Mouse (Mus musculus) heart, adult 2 months (tissue): ENCODE measurements around the gene Ethe1. TPM values are rescaled to one million over a fixed set of nuclear protein-coding genes. Genes with fewer than 3 reads are reported as not detected.

ENCODE experiments used
- DNase-seq, 2 experiments: peaks; one replicate each; pipeline ENCODE4 v3.0.0; 2021
- H3K27ac ChIP-seq: fragments of 200-600 bp; 2 replicates; pipeline ENCODE4 v1.8.1; 2022
- H3K27me3 ChIP-seq: fragments of 200-500 bp; 2 replicates; pipeline ENCODE4 v1.6.1; 2012; ENCODE audit warnings: mild to moderate bottlenecking, low read length, inconsistent platforms, mixed read lengths; ENCODE audit not compliant: control insufficient read depth, insufficient read depth
- H3K36me3 ChIP-seq: fragments of 200-500 bp; 2 replicates; pipeline ENCODE4 v1.6.1; 2012; ENCODE audit warnings: low read length, inconsistent platforms; ENCODE audit not compliant: control insufficient read depth, insufficient read depth
- H3K4me1 ChIP-seq: fragments of 200-500 bp; 2 replicates; pipeline ENCODE4 v1.6.1; 2011; ENCODE audit warnings: low read length; ENCODE audit not compliant: control insufficient read depth, insufficient read depth
- H3K4me3 ChIP-seq: fragments of 200-600 bp; 2 replicates; pipeline ENCODE4 v1.8.1; 2022
- H3K79me2 ChIP-seq: fragments of 200-500 bp; replicated peaks from 2 replicates; pipeline ENCODE4 v1.6.1; 2012; ENCODE audit warnings: mild to moderate bottlenecking, inconsistent platforms, low read length, moderate library complexity, mixed read lengths; ENCODE audit not compliant: control insufficient read depth, insufficient read depth
- H3K9ac ChIP-seq: fragments of 200-500 bp; 2 replicates; pipeline ENCODE4 v1.6.1; 2012; ENCODE audit warnings: low read depth, mild to moderate bottlenecking, control low read depth, inconsistent platforms, low read length, mixed read lengths
- CTCF ChIP-seq: fragments of 200-600 bp; IDR thresholded peaks from 2 replicates; pipeline ENCODE4 v1.8.1; 2022; ENCODE audit warnings: antibody characterized with exemption, mild to moderate bottlenecking, moderate library complexity
- EP300 ChIP-seq: fragments of 200-500 bp; IDR thresholded peaks from 2 replicates; pipeline ENCODE4 v1.6.1; 2011; ENCODE audit warnings: low read depth, low read length, control low read depth; ENCODE audit not compliant: insufficient read depth
- POLR2A ChIP-seq: fragments of 200-500 bp; IDR thresholded peaks from 2 replicates; pipeline ENCODE4 v1.6.1; 2011; ENCODE audit warnings: mild to moderate bottlenecking, low read depth, low read length, control low read depth; ENCODE audit not compliant: insufficient read depth
- WGBS: fragments of 180-500 bp; shearing (Covaris S2); methylation state at CpG from one replicate; pipeline ENCODE4 v1.1.7; 2018; 5-methylcytosine and 5-hydroxymethylcytosine counted together
- intact Hi-C: fragments of 180-260 bp; cut with DNase I; formaldehyde crosslinking; loops from one replicate; pipeline ENCODE4 v1.15.1; 2025
- polyA plus RNA-seq: library from polyadenylated mRNA; depleted of rRNA; stranded (reverse); fragments of >200 nt; gene quantifications from 2 replicates; pipeline ENCODE4 v1.2.3, GENCODE M21; 2012
- total RNA-seq, 2 experiments: library from RNA; stranded (reverse); gene quantifications; 2 replicates each; pipeline ENCODE4 v1.2.3; 2021

Gene Ethe1
- total and polyA plus RNA-seq, 3 experiments: 50.4 to 65.2 (median 53.2) TPM

GRCm38 (mm10) chr7:24619671-24620397 is 32.5 kb downstream of the Ethe1 start:
- no peak overlapping the region for H3K27ac ChIP-seq
- H3K36me3 ChIP-seq: no peaks in the 10 kb centered on the region
- H3K9ac ChIP-seq: no peak overlapping the region
- no peak for DNase-seq
- no peaks in the 10 kb centered on the region for H3K4me1 ChIP-seq
- no peak overlapping the region for H3K4me3 ChIP-seq
- TF ChIP-seq CTCF (no peak), POLR2A (no peak), EP300 (no peak)
- H3K79me2 ChIP-seq: no peaks in the 10 kb centered on the region
- intact Hi-C loops: no loop called here
- 59% methylated on average over 13 of the region's 13 CpGs for WGBS
- H3K27me3 ChIP-seq: no peaks in the 10 kb centered on the region; the same call in 1 of the 2 replicates

DNA sequence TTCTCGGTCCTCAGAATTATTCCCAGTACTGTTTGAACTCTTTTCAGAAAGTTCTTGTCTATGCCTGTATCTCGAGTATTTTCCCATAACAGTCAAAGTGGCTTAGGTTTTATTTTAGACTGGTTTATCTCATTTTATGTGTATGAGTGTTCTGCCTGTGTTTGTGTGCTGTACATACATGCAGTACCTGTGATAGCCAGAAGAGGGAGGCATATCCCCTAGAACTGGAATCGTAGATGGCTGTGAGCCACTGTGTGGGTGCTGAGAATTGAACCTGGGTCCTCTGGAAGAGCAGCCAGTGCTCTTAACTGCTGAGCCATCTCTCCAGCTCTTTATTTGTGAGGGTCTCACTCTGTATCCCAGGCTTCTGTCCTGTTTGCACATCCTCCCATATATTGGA is 33.9 kb downstream of the Ethe1 start:
- no peaks in the 10 kb centered on the region for H3K4me1 ChIP-seq
- no peaks in the 10 kb centered on the region for H3K79me2 ChIP-seq
- DNase-seq: no peak
- H3K27me3 ChIP-seq: no peaks in the 10 kb centered on the region; the same call in 1 of the 2 replicates
- intact Hi-C loops: no loop called here
- H3K4me3 ChIP-seq: no peak overlapping the region
- H3K27ac ChIP-seq: no peak overlapping the region
- no peak overlapping the region for H3K9ac ChIP-seq
- TF ChIP-seq POLR2A (no peak), CTCF (peak; percentile 48)
- H3K36me3 ChIP-seq: no peaks in the 10 kb centered on the region
- WGBS: 71% methylated on average over 3 of the region's 3 CpGs

- intact Hi-C loops: no loop called here
- Histone ChIP-seq H3K9ac (no peak overlapping the region), H3K27ac (no peak overlapping the region), H3K4me1 (no peaks in the 10 kb centered on the region), H3K27me3 (no peaks in the 10 kb centered on the region; the same call in 1 of the 2 replicates), H3K36me3 (no peaks in the 10 kb centered on the region), H3K79me2 (no peaks in the 10 kb centered on the region), H3K4me3 (no peak overlapping the region)
- no peak for DNase-seq
- 75% methylated on average over 6 of the region's 6 CpGs for WGBS
- TF ChIP-seq EP300 (no peak), CTCF (no peak), POLR2A (no peak)
Observed at GRCm38 (mm10) chr7:24622967-24623366, 35.6 kb downstream of the Ethe1 start.

DNA sequence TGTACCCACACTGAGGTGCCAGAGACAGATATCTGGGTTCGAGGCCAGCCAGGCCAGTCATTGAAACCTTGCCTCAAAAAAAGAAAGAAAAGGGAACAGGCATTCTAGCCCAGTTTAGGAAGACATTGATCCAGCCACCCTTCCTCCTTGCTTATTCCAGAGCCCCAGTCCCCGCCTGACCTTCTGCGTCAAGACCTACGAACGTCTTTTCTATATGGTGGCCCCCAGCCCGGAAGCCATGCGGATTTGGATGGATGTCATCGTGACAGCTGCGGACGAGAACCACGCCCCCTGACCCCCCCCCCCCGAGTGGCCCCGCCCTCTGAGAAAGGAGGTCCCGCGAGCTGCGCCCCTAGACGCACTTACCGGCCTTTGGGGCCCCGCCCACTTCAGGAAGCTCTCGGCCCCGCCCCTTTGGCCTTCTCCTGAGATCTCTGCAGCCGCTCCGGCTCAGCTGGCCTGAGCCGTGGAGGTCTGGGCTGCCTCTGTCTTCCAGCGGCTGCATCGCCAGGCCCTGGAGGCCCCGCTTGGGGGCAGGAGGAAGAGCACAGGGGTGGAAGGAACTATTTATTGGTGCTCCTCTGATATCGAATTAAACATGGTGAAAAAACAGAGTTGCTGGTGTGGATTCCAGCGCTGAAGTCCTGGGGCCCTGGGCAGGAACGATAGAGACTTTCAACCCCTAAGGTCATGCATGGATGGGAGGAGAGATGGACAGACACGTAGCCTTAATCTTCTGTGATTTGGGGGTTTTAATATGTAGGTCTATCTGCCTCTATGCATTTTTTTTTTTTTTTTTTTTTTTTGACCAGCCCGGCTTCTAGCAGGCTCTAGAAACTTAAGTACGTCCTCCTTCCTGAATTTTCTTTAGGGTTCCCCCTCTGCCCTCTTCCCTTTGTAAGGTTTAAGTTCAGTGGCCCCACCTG is 41.6 kb downstream of the Ethe1 start:
- peak; percentile 83 to 88 for DNase-seq
- no peaks in the 10 kb centered on the region for H3K27me3 ChIP-seq
- intact Hi-C loops: no loop called here
- 9% methylated on average over 33 of the region's 33 CpGs for WGBS
- peak overlapping the region; percentile 31; the same call in 1 of the 2 replicates for H3K4me3 ChIP-seq
- H3K36me3 ChIP-seq: no peaks in the 10 kb centered on the region
- H3K9ac ChIP-seq: peak overlapping the region; percentile 20
- H3K79me2 ChIP-seq: no peaks in the 10 kb centered on the region
- H3K4me1 ChIP-seq: peaks cover 2% of the 10 kb centered on the region
- TF ChIP-seq CTCF (no peak; the same call in 1 of the 2 replicates), POLR2A (no peak), EP300 (no peak)
- no peak overlapping the region for H3K27ac ChIP-seq

GRCm38 (mm10) chr7:24629672-24630071 is 42.3 kb downstream of the Ethe1 start:
- H3K79me2 ChIP-seq: no peaks in the 10 kb centered on the region
- no peak for DNase-seq
- no peaks in the 10 kb centered on the region for H3K36me3 ChIP-seq
- H3K9ac ChIP-seq: no peak overlapping the region
- WGBS: 83% methylated on average over 4 of the region's 4 CpGs
- TF ChIP-seq CTCF: no peak
- TF ChIP-seq POLR2A: no peak
- TF ChIP-seq EP300: no peak
- H3K4me1 ChIP-seq: peaks cover 2% of the 10 kb centered on the region
- no peak overlapping the region for H3K27ac ChIP-seq
- intact Hi-C loops: loop anchor here (2.0 kb wide), 1 partner anchor 19 kb away; the partner anchor contains the start of gene Phldb3
- no peak overlapping the region for H3K4me3 ChIP-seq
- no peaks in the 10 kb centered on the region for H3K27me3 ChIP-seq
